Mouse (Mus musculus): ENCODE results near the gene Tmem60. TPM values are rescaled to one million over a fixed set of nuclear protein-coding genes. Genes with fewer than 3 reads are reported as not detected.
A peak's percentile ranks its signal among the peaks of the same experiment; 100 is the strongest.

Gene Tmem60
- polyA plus RNA-seq, 1 experiment from 2014 or later: 43.6 TPM

DNA sequence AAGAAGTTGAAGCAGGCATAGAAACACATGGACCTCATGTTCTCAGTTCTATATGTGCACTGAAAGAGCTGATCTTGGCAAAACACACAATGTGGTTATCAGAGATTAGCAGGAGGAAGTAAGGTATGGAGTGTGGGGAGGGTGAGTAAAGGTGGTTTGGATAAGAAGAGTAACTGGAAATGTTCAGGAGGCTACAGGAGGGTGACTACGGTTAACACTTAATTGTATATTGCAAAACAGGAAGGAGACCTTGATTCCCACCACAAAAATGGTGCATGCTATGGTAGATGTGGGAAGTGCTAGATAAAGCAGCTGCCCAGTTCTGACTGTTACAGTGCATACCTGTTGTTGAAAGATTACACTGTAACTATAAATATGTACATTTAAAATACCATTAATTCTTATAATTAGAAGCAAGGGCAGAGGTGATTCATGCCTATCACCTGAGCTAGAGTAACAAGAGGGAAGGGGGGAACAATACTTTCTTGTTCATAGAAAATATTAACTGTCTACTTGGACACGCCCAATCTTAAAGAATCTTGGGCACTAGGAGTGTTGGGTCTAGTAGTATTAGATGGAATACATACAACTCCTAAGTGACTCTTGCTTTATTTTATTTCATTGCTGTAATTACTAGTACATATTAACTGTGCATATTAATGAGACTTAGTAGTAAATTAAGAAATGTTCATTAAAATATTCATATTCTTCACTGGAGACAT, 15.6 kb downstream of the Tmem60 start:
- H3K4me2 ChIP-seq (replicated peaks; ENCODE audit: low read depth): no peak overlapping the region

GRCm38 (mm10) chr5:20904647-20905046, 22.7 kb downstream of the Tmem60 start:
- ATAC-seq: no peak
- no peak for TF ChIP-seq CTCF (IDR thresholded peaks at IDR 0.05; ENCODE audit: low read depth)
- no peaks in the 10 kb centered on the region for H3K4me1 ChIP-seq (replicated peaks; ENCODE audit: control insufficient read depth, insufficient read depth, low read length)
- no peak overlapping the region for H3K4me3 ChIP-seq (ENCODE audit: low read depth, low read length)
- H3K27ac ChIP-seq (ENCODE audit: low read depth, low read length): no peak overlapping the region
- H3K9me3 ChIP-seq (ENCODE audit: control insufficient read depth): no peaks in the 10 kb centered on the region
- no peak overlapping the region for H3K9ac ChIP-seq (ENCODE audit: low read depth, low read length)
- peaks cover 19% of the 10 kb centered on the region for H3K36me3 ChIP-seq (ENCODE audit: control insufficient read depth, insufficient read depth)
- H3K27me3 ChIP-seq (replicated peaks; ENCODE audit: control insufficient read depth, insufficient read depth, low read length): no peaks in the 10 kb centered on the region
- H3K4me2 ChIP-seq (replicated peaks; ENCODE audit: low read depth): no peak overlapping the region
- 79% methylated on average over 2 of the region's 2 CpGs for WGBS

More for the DNA sequence above, 15.6 kb downstream of the Tmem60 start:
- ATAC-seq: 0 out of 2 replicates have a peak, but pooled peaks have one; percentile 31
- WGBS: 62% methylated on average over 2 of the region's 2 CpGs
- Histone ChIP-seq H3K9ac (ENCODE audit: low read depth, low read length) (no peak overlapping the region), H3K36me3 (ENCODE audit: control insufficient read depth, insufficient read depth) (peaks cover 31% of the 10 kb centered on the region), H3K27ac (ENCODE audit: low read depth, low read length) (no peak overlapping the region), H3K27me3 (replicated peaks; ENCODE audit: control insufficient read depth, insufficient read depth, low read length) (no peaks in the 10 kb centered on the region), H3K4me1 (replicated peaks; ENCODE audit: control insufficient read depth, insufficient read depth, low read length) (no peaks in the 10 kb centered on the region), H3K9me3 (ENCODE audit: control insufficient read depth) (no peaks in the 10 kb centered on the region), H3K4me3 (ENCODE audit: low read depth, low read length) (no peak overlapping the region)
- TF ChIP-seq CTCF (IDR thresholded peaks at IDR 0.05; ENCODE audit: low read depth): no peak

GRCm38 (mm10) chr5:20905437-20905836, 23.4 kb downstream of the Tmem60 start:
- H3K9me3 ChIP-seq (ENCODE audit: control insufficient read depth): no peaks in the 10 kb centered on the region
- H3K27ac ChIP-seq (ENCODE audit: low read depth, low read length): no peak overlapping the region
- no peak for TF ChIP-seq CTCF (IDR thresholded peaks at IDR 0.05; ENCODE audit: low read depth)
- no peak for ATAC-seq
- no peaks in the 10 kb centered on the region for H3K27me3 ChIP-seq (replicated peaks; ENCODE audit: control insufficient read depth, insufficient read depth, low read length)
- H3K4me2 ChIP-seq (replicated peaks; ENCODE audit: low read depth): no peak overlapping the region
- 51% methylated on average over 2 of the region's 2 CpGs for WGBS
- no peak overlapping the region for H3K9ac ChIP-seq (ENCODE audit: low read depth, low read length)
- H3K36me3 ChIP-seq (ENCODE audit: control insufficient read depth, insufficient read depth): peaks cover 19% of the 10 kb centered on the region
- H3K4me1 ChIP-seq (replicated peaks; ENCODE audit: control insufficient read depth, insufficient read depth, low read length): no peaks in the 10 kb centered on the region
- H3K4me3 ChIP-seq (ENCODE audit: low read depth, low read length): no peak overlapping the region

- H3K4me2 ChIP-seq (replicated peaks; ENCODE audit: low read depth): no peak overlapping the region
- no peak overlapping the region for H3K4me3 ChIP-seq (ENCODE audit: low read depth, low read length)
- H3K36me3 ChIP-seq (ENCODE audit: control insufficient read depth, insufficient read depth): peaks cover 16% of the 10 kb centered on the region
- H3K27me3 ChIP-seq (replicated peaks; ENCODE audit: control insufficient read depth, insufficient read depth, low read length): no peaks in the 10 kb centered on the region
- no peaks in the 10 kb centered on the region for H3K9me3 ChIP-seq (ENCODE audit: control insufficient read depth)
- no peak overlapping the region for H3K9ac ChIP-seq (ENCODE audit: low read depth, low read length)
- WGBS: 94% methylated on average over 7 of the region's 7 CpGs
- H3K27ac ChIP-seq (ENCODE audit: low read depth, low read length): no peak overlapping the region
- H3K4me1 ChIP-seq (replicated peaks; ENCODE audit: control insufficient read depth, insufficient read depth, low read length): no peaks in the 10 kb centered on the region
- TF ChIP-seq CTCF (IDR thresholded peaks at IDR 0.05; ENCODE audit: low read depth): no peak
- no peak for ATAC-seq
These were observed 24.2 kb downstream of the Tmem60 start for GRCm38 (mm10) chr5:20906191-20906590.

- no peak overlapping the region for H3K4me3 ChIP-seq (ENCODE audit: low read depth, low read length)
- no peaks in the 10 kb centered on the region for H3K9me3 ChIP-seq (ENCODE audit: control insufficient read depth)
- ATAC-seq: no peak
- 85% methylated on average over 2 of the region's 2 CpGs for WGBS
- H3K27me3 ChIP-seq (replicated peaks; ENCODE audit: control insufficient read depth, insufficient read depth, low read length): no peaks in the 10 kb centered on the region
- peaks cover 3% of the 10 kb centered on the region; the same call in 1 of the 2 replicates for H3K36me3 ChIP-seq (ENCODE audit: control insufficient read depth, insufficient read depth)
- no peak overlapping the region for H3K4me2 ChIP-seq (replicated peaks; ENCODE audit: low read depth)
- H3K27ac ChIP-seq (ENCODE audit: low read depth, low read length): no peak overlapping the region
- no peak for TF ChIP-seq CTCF (IDR thresholded peaks at IDR 0.05; ENCODE audit: low read depth)
- no peaks in the 10 kb centered on the region for H3K4me1 ChIP-seq (replicated peaks; ENCODE audit: control insufficient read depth, insufficient read depth, low read length)
- H3K9ac ChIP-seq (ENCODE audit: low read depth, low read length): no peak overlapping the region
These were observed 29.8 kb downstream of the Tmem60 start for GRCm38 (mm10) chr5:20911741-20912140.

GRCm38 (mm10) chr5:20913372-20914275, 31.6 kb downstream of the Tmem60 start:
- no peak overlapping the region for H3K9ac ChIP-seq (ENCODE audit: low read depth, low read length)
- H3K27ac ChIP-seq (ENCODE audit: low read depth, low read length): no peak overlapping the region
- no peaks in the 10 kb centered on the region for H3K9me3 ChIP-seq (ENCODE audit: control insufficient read depth)
- H3K36me3 ChIP-seq (ENCODE audit: control insufficient read depth, insufficient read depth): peaks cover 3% of the 10 kb centered on the region; the same call in 1 of the 2 replicates
- H3K27me3 ChIP-seq (replicated peaks; ENCODE audit: control insufficient read depth, insufficient read depth, low read length): no peaks in the 10 kb centered on the region
- H3K4me3 ChIP-seq (ENCODE audit: low read depth, low read length): no peak overlapping the region
- peak; percentile 57; the same call in 1 of the 2 replicates for ATAC-seq
- no peak overlapping the region for H3K4me2 ChIP-seq (replicated peaks; ENCODE audit: low read depth)
- no peaks in the 10 kb centered on the region for H3K4me1 ChIP-seq (replicated peaks; ENCODE audit: control insufficient read depth, insufficient read depth, low read length)
- TF ChIP-seq CTCF (IDR thresholded peaks at IDR 0.05; ENCODE audit: low read depth): peak; percentile 89
- 73% methylated on average over 11 of the region's 11 CpGs for WGBS

Data from intestine, postnatal 0 days (tissue).